Mouse (Mus musculus) spleen, embryonic (tissue): ENCODE measurements around the gene Zfp365.

Experiments used
- CTCF ChIA-PET: fragments of 350-600 bp; sonication (Branson Sonifier 250); formaldehyde crosslinking; loops from one replicate; lab custom pipeline; 2022; lab: Charles Lee

Gene Zfp365

GRCm38 (mm10) chr10:67851079-67851478 is 61.4 kb downstream of the Zfp365 start:
- CTCF ChIA-PET, result no interaction called here

- CTCF ChIA-PET, result no interaction called here
These were observed 66.3 kb downstream of the Zfp365 start for GRCm38 (mm10) chr10:67846016-67846650.

GRCm38 (mm10) chr10:67841596-67841995 is 70.9 kb downstream of the Zfp365 start:
- CTCF ChIA-PET, result no interaction called here

- CTCF ChIA-PET, result interaction anchor here (0.6 kb wide), 1 partner anchor 14 kb away, joined by 12 read pairs; no protein-coding TSS in a partner anchor
These were observed 71.7 kb downstream of the Zfp365 start for GRCm38 (mm10) chr10:67840735-67841134.

- CTCF ChIA-PET, result no interaction called here
These were observed 73.3 kb downstream of the Zfp365 start for GRCm38 (mm10) chr10:67839156-67839555.

- CTCF ChIA-PET, result no interaction called here
These were observed 76.0 kb downstream of the Zfp365 start for GRCm38 (mm10) chr10:67836426-67836825.
